Mouse (Mus musculus) C2C12 (cell line): Measurements from ENCODE around the gene Prtn3. TPM values are rescaled to one million over a fixed set of nuclear protein-coding genes. Genes with fewer than 3 reads are reported as not detected.

ENCODE experiments used
- H3K27me3 ChIP-seq: one replicate; pipeline ENCODE4 v1.6.1; 2011; ENCODE audit not compliant: control insufficient read depth, insufficient read depth, insufficient read length
- H3K36me3 ChIP-seq: one replicate; pipeline ENCODE4 v1.6.1; 2011; ENCODE audit not compliant: control insufficient read depth, insufficient read depth
- H3K4me3 ChIP-seq: one replicate; pipeline ENCODE4 v1.5.1; 2011; ENCODE audit warnings: mild to moderate bottlenecking, control low read depth; ENCODE audit not compliant: poor library complexity, insufficient read depth, severe bottlenecking
- H3K79me2 ChIP-seq: one replicate; pipeline ENCODE4 v1.6.1; 2011; ENCODE audit not compliant: control insufficient read depth, insufficient read depth
- H3K79me3 ChIP-seq: one replicate; pipeline ENCODE4 v1.6.1; 2011; ENCODE audit warnings: low read depth, control low read depth
- H3ac ChIP-seq: one replicate; pipeline ENCODE3; 2011; ENCODE audit warnings: low read depth; ENCODE audit not compliant: control insufficient read depth, insufficient read length
- CEBPB ChIP-seq: IDR thresholded peaks from one replicate; pipeline ENCODE4 v1.6.1; 2011; ENCODE audit warnings: low read depth, mild to moderate bottlenecking, control low read depth, moderate library complexity
- CTCF ChIP-seq: IDR thresholded peaks from one replicate; pipeline ENCODE4 v1.5.1; 2011; ENCODE audit not compliant: control insufficient read depth, insufficient read depth, insufficient read length
- FOSL1 ChIP-seq: IDR thresholded peaks from one replicate; pipeline ENCODE4 v1.8.0; 2011; ENCODE audit warnings: mild to moderate bottlenecking, low read length; ENCODE audit not compliant: poor library complexity, insufficient read depth, severe bottlenecking
- MAX ChIP-seq: IDR thresholded peaks from one replicate; pipeline ENCODE4 v1.6.1; 2011; ENCODE audit warnings: mild to moderate bottlenecking, control low read depth
- MYOD1 ChIP-seq: IDR thresholded peaks from one replicate; pipeline ENCODE4 v1.6.1; 2011; ENCODE audit warnings: low read depth; ENCODE audit not compliant: control insufficient read depth, insufficient read length
- MYOG ChIP-seq: IDR thresholded peaks from one replicate; pipeline ENCODE4 v1.6.1; 2011; ENCODE audit not compliant: control insufficient read depth, insufficient read length; ENCODE audit errors: extremely low read depth
- USF1 ChIP-seq: IDR thresholded peaks from one replicate; pipeline ENCODE4 v1.6.1; 2011; ENCODE audit warnings: low read depth, mild to moderate bottlenecking, control low read depth, moderate library complexity
- polyA plus RNA-seq: library from polyadenylated mRNA; unstranded; fragments of >200 nt; fragmentation: generic; extraction: Trizol; gene quantifications from one replicate; pipeline ENCODE4 v1.2.1, GENCODE M21; 2012; ENCODE audit warnings: missing spikeins

Gene Prtn3
- polyA plus RNA-seq, 1 experiment: not detected

- H3K27me3 ChIP-seq: no peaks in the 10 kb centered on the region
Observed at GRCm38 (mm10) chr10:79853860-79854795, 20.1 kb upstream of the Prtn3 start, which contains the start of gene Ptbp1. TSS of gene Ptbp1 (plus strand) at chr10:79854427.

GRCm38 (mm10) chr10:79854801-79855541 lies 19.3 kb upstream of the Prtn3 start:
- TF ChIP-seq MAX (no peak), CTCF (no peak), CEBPB (no peak), FOSL1 (no peak), MYOG (no peak), MYOD1 (no peak), USF1 (no peak)
- Histone ChIP-seq H3K27me3 (no peaks in the 10 kb centered on the region), H3K36me3 (peaks cover 43% of the 10 kb centered on the region), H3ac (peak overlapping the region; percentile 93), H3K79me3 (peaks cover 62% of the 10 kb centered on the region), H3K4me3 (peak overlapping the region; percentile 87), H3K79me2 (peaks cover 75% of the 10 kb centered on the region)

More at GRCm38 (mm10) chr10:79853860-79854795, 20.1 kb upstream of the Prtn3 start, which contains the start of gene Ptbp1:
- H3K79me2 ChIP-seq: peaks cover 67% of the 10 kb centered on the region
- H3K36me3 ChIP-seq: peaks cover 34% of the 10 kb centered on the region
- peaks cover 54% of the 10 kb centered on the region for H3K79me3 ChIP-seq
- TF ChIP-seq FOSL1 (no peak), MAX (peak; percentile 97), CEBPB (no peak), USF1 (peak; percentile 96), MYOD1 (no peak), MYOG (no peak), CTCF (no peak)
- peak within 1 kb of the TSS; percentile 87 for H3K4me3 ChIP-seq
- peak within 1 kb of the TSS; percentile 93 for H3ac ChIP-seq

GRCm38 (mm10) chr10:79855558-79856184 lies 18.6 kb upstream of the Prtn3 start:
- no peak for TF ChIP-seq MAX
- TF ChIP-seq MYOD1: no peak
- no peak for TF ChIP-seq USF1
- Histone ChIP-seq H3ac (peak overlapping the region; percentile 93), H3K79me2 (peaks cover 82% of the 10 kb centered on the region)

GRCm38 (mm10) chr10:79856280-79856679 lies 18.0 kb upstream of the Prtn3 start:
- peaks cover 56% of the 10 kb centered on the region for H3K36me3 ChIP-seq

More at GRCm38 (mm10) chr10:79855558-79856184, 18.6 kb upstream of the Prtn3 start:
- H3K27me3 ChIP-seq: no peaks in the 10 kb centered on the region
- H3K4me3 ChIP-seq: peak overlapping the region; percentile 87
- H3K79me3 ChIP-seq: peaks cover 69% of the 10 kb centered on the region
- H3K36me3 ChIP-seq: peaks cover 50% of the 10 kb centered on the region

GRCm38 (mm10) chr10:79856704-79857451 lies 17.4 kb upstream of the Prtn3 start:
- Histone ChIP-seq H3K36me3 (peaks cover 62% of the 10 kb centered on the region), H3ac (peak overlapping the region; percentile 81)

More at GRCm38 (mm10) chr10:79856280-79856679, 18.0 kb upstream of the Prtn3 start:
- H3K27me3 ChIP-seq: no peaks in the 10 kb centered on the region
- TF ChIP-seq USF1 (no peak), CEBPB (no peak), CTCF (no peak), MAX (no peak), MYOD1 (no peak), MYOG (no peak), FOSL1 (no peak)
- H3K79me2 ChIP-seq: peaks cover 88% of the 10 kb centered on the region
- H3K79me3 ChIP-seq: peaks cover 71% of the 10 kb centered on the region
- peak overlapping the region; percentile 81 for H3ac ChIP-seq
- peak overlapping the region; percentile 87 for H3K4me3 ChIP-seq

More at GRCm38 (mm10) chr10:79856704-79857451, 17.4 kb upstream of the Prtn3 start:
- peaks cover 76% of the 10 kb centered on the region for H3K79me3 ChIP-seq
- H3K27me3 ChIP-seq: no peaks in the 10 kb centered on the region
- TF ChIP-seq MYOG (no peak), USF1 (no peak), CEBPB (no peak), CTCF (no peak), FOSL1 (no peak), MYOD1 (no peak), MAX (no peak)
- peak overlapping the region; percentile 87 for H3K4me3 ChIP-seq
- H3K79me2 ChIP-seq: peaks cover 88% of the 10 kb centered on the region
